Mouse (Mus musculus): ENCODE measurements at regions not wholly inside any gene's neighbourhood (a gene's known extent, or its start where the extent isn't known, plus 50 kb on each side); places are given as distances from the start of the nearest gene placed in this dataset.

GRCm38 (mm10) chr19:15583106-15583781 is 363.9 kb downstream of the Psat1 start:
- DNase-seq (ENCODE audit: low spot score), result no peak
- Histone ChIP-seq H3K36me3 (no peaks in the 10 kb centered on the region), H3K9me3 (no peaks in the 10 kb centered on the region; the same call in 1 of the 2 replicates), H3K27me3 (ENCODE audit: insufficient read depth, poor library complexity, severe bottlenecking) (no peaks in the 10 kb centered on the region), H3K27ac (no peak overlapping the region), H3K4me3 (no peak overlapping the region), H3K4me1 (peaks cover 9% of the 10 kb centered on the region; the same call in 1 of the 2 replicates)
- WGBS, result 73% methylated on average over 8 of the region's 8 CpGs

- no peak for DNase-seq (ENCODE audit: low spot score)
- no peaks in the 10 kb centered on the region for H3K36me3 ChIP-seq
- H3K9me3 ChIP-seq, result no peaks in the 10 kb centered on the region
- WGBS, result 82% methylated on average over 9 of the region's 9 CpGs
- H3K4me1 ChIP-seq, result peaks cover under 1% of the 10 kb centered on the region
- no peak overlapping the region for H3K4me3 ChIP-seq
- H3K27me3 ChIP-seq (ENCODE audit: insufficient read depth, poor library complexity, severe bottlenecking), result no peaks in the 10 kb centered on the region
- no peak overlapping the region for H3K27ac ChIP-seq
Observed at GRCm38 (mm10) chr19:15571204-15571603, 375.9 kb downstream of the Psat1 start.

- H3K4me3 ChIP-seq, result no peak overlapping the region
- H3K27ac ChIP-seq, result no peak overlapping the region
- no peaks in the 10 kb centered on the region for H3K9me3 ChIP-seq
- no peaks in the 10 kb centered on the region for H3K4me1 ChIP-seq
- 93% methylated on average over 5 of the region's 5 CpGs for WGBS
- DNase-seq (ENCODE audit: low spot score), result no peak
- H3K27me3 ChIP-seq (ENCODE audit: insufficient read depth, poor library complexity, severe bottlenecking), result no peaks in the 10 kb centered on the region
- no peaks in the 10 kb centered on the region for H3K36me3 ChIP-seq
Observed at GRCm38 (mm10) chr19:15561511-15561910, 385.6 kb downstream of the Psat1 start.

- no peak overlapping the region for H3K27ac ChIP-seq
- H3K9me3 ChIP-seq, result no peaks in the 10 kb centered on the region
- H3K4me1 ChIP-seq, result no peaks in the 10 kb centered on the region
- H3K4me3 ChIP-seq, result no peak overlapping the region
- no peaks in the 10 kb centered on the region for H3K27me3 ChIP-seq (ENCODE audit: insufficient read depth, poor library complexity, severe bottlenecking)
- WGBS, result 82% methylated on average over 8 of the region's 8 CpGs
- H3K36me3 ChIP-seq, result no peaks in the 10 kb centered on the region
- DNase-seq (ENCODE audit: low spot score), result no peak
Observed at GRCm38 (mm10) chr19:15553953-15554352, 393.2 kb downstream of the Psat1 start.

GRCm38 (mm10) chr19:15517853-15518252 is 429.3 kb downstream of the Psat1 start:
- Histone ChIP-seq H3K4me3 (no peak overlapping the region), H3K4me1 (peaks cover 7% of the 10 kb centered on the region; the same call in 1 of the 2 replicates), H3K9me3 (no peaks in the 10 kb centered on the region), H3K27me3 (ENCODE audit: insufficient read depth, poor library complexity, severe bottlenecking) (no peaks in the 10 kb centered on the region), H3K36me3 (no peaks in the 10 kb centered on the region), H3K27ac (no peak overlapping the region)
- WGBS, result 77% methylated on average over 3 of the region's 3 CpGs
- no peak for DNase-seq (ENCODE audit: low spot score)

- Histone ChIP-seq H3K4me1 (peaks cover 7% of the 10 kb centered on the region; the same call in 1 of the 2 replicates), H3K27me3 (ENCODE audit: insufficient read depth, poor library complexity, severe bottlenecking) (no peaks in the 10 kb centered on the region), H3K4me3 (no peak overlapping the region), H3K36me3 (no peaks in the 10 kb centered on the region), H3K9me3 (no peaks in the 10 kb centered on the region), H3K27ac (no peak overlapping the region)
- WGBS, result 31% methylated on average over 17 of the region's 17 CpGs
- DNase-seq (ENCODE audit: low spot score), result no peak
Observed at GRCm38 (mm10) chr19:15516566-15517305, 430.4 kb downstream of the Psat1 start.

GRCm38 (mm10) chr19:15513197-15513596 is 433.9 kb downstream of the Psat1 start:
- Histone ChIP-seq H3K27me3 (ENCODE audit: insufficient read depth, poor library complexity, severe bottlenecking) (no peaks in the 10 kb centered on the region), H3K4me1 (peaks cover 7% of the 10 kb centered on the region; the same call in 1 of the 2 replicates), H3K9me3 (no peaks in the 10 kb centered on the region), H3K36me3 (no peaks in the 10 kb centered on the region), H3K27ac (no peak overlapping the region), H3K4me3 (no peak overlapping the region)
- DNase-seq (ENCODE audit: low spot score), result no peak
- WGBS, result 78% methylated on average over 4 of the region's 4 CpGs

GRCm38 (mm10) chr19:15510395-15510794 is 436.7 kb downstream of the Psat1 start:
- Histone ChIP-seq H3K27ac (no peak overlapping the region), H3K27me3 (ENCODE audit: insufficient read depth, poor library complexity, severe bottlenecking) (no peaks in the 10 kb centered on the region), H3K4me1 (no peaks in the 10 kb centered on the region), H3K36me3 (no peaks in the 10 kb centered on the region), H3K9me3 (no peaks in the 10 kb centered on the region), H3K4me3 (no peak overlapping the region)
- 85% methylated on average over 1 of the region's 1 CpGs for WGBS
- no peak for DNase-seq (ENCODE audit: low spot score)

GRCm38 (mm10) chr19:15502985-15503354 is 444.2 kb downstream of the Psat1 start:
- WGBS, result 69% methylated on average over 1 of the region's 1 CpGs
- Histone ChIP-seq H3K9me3 (no peaks in the 10 kb centered on the region), H3K4me1 (no peaks in the 10 kb centered on the region), H3K27me3 (ENCODE audit: insufficient read depth, poor library complexity, severe bottlenecking) (no peaks in the 10 kb centered on the region), H3K27ac (no peak overlapping the region), H3K36me3 (no peaks in the 10 kb centered on the region), H3K4me3 (no peak overlapping the region)
- no peak for DNase-seq (ENCODE audit: low spot score)

GRCm38 (mm10) chr19:15502315-15502984 is 444.7 kb downstream of the Psat1 start:
- no peak for DNase-seq (ENCODE audit: low spot score)
- H3K9me3 ChIP-seq, result no peaks in the 10 kb centered on the region
- H3K4me1 ChIP-seq, result no peaks in the 10 kb centered on the region
- WGBS, result 84% methylated on average over 9 of the region's 9 CpGs
- H3K36me3 ChIP-seq, result no peaks in the 10 kb centered on the region
- H3K27ac ChIP-seq, result no peak overlapping the region
- H3K4me3 ChIP-seq, result no peak overlapping the region
- H3K27me3 ChIP-seq (ENCODE audit: insufficient read depth, poor library complexity, severe bottlenecking), result no peaks in the 10 kb centered on the region

- no peak for DNase-seq (ENCODE audit: low spot score)
- no peak overlapping the region for H3K27ac ChIP-seq
- no peaks in the 10 kb centered on the region for H3K4me1 ChIP-seq
- H3K4me3 ChIP-seq, result no peak overlapping the region
- 79% methylated on average over 1 of the region's 1 CpGs for WGBS
- H3K9me3 ChIP-seq, result no peaks in the 10 kb centered on the region
- no peaks in the 10 kb centered on the region for H3K27me3 ChIP-seq (ENCODE audit: insufficient read depth, poor library complexity, severe bottlenecking)
- no peaks in the 10 kb centered on the region for H3K36me3 ChIP-seq
Observed at GRCm38 (mm10) chr19:15495532-15495931, 451.6 kb downstream of the Psat1 start.

GRCm38 (mm10) chr19:15487576-15487975 is 459.6 kb downstream of the Psat1 start:
- no peak for DNase-seq (ENCODE audit: low spot score)
- no peak overlapping the region for H3K4me3 ChIP-seq
- H3K4me1 ChIP-seq, result no peaks in the 10 kb centered on the region
- H3K27me3 ChIP-seq (ENCODE audit: insufficient read depth, poor library complexity, severe bottlenecking), result no peaks in the 10 kb centered on the region
- H3K9me3 ChIP-seq, result no peaks in the 10 kb centered on the region
- no peaks in the 10 kb centered on the region for H3K36me3 ChIP-seq
- 82% methylated on average over 5 of the region's 5 CpGs for WGBS
- no peak overlapping the region for H3K27ac ChIP-seq

GRCm38 (mm10) chr19:15481605-15482004 is 465.5 kb downstream of the Psat1 start:
- no peak for DNase-seq (ENCODE audit: low spot score)
- 66% methylated on average over 8 of the region's 8 CpGs for WGBS

More at GRCm38 (mm10) chr19:15481605-15482004, 465.5 kb downstream of the Psat1 start:
- no peak overlapping the region for H3K4me3 ChIP-seq
- H3K27ac ChIP-seq, result no peak overlapping the region
- no peaks in the 10 kb centered on the region for H3K36me3 ChIP-seq
- no peaks in the 10 kb centered on the region for H3K4me1 ChIP-seq
- no peaks in the 10 kb centered on the region for H3K9me3 ChIP-seq
- H3K27me3 ChIP-seq (ENCODE audit: insufficient read depth, poor library complexity, severe bottlenecking), result no peaks in the 10 kb centered on the region
